18 mouse cellular contexts compared by ENCODE assay signal in genomic region chr5:118966901-118967300, GRCm38 (mm10).
DNase-seq lines count a peak whose midpoint lies in the region; ATAC-seq and TF ChIP-seq lines count a peak whose summit lies in the region.
"Had no signal": no experiment of that assay in that cellular context is flagged by ENCODE, and none has a peak within 500 bp of the region (broad histone marks: within the 10 kb centered on the region; RNA-seq: fewer than 3 reads in every experiment).

No protein-coding gene starts in this region.

- no peak overlapping the region for H3K27ac ChIP-seq in heart, embryonic 11.5 days (ENCODE audit: low read depth, low read length)
- 0 out of 2 replicates have a peak overlapping the region, but pooled peaks have one; percentile 19 for H3K27ac ChIP-seq in heart, embryonic 16.5 days (ENCODE audit: low read length)
- peak overlapping the region; percentile 62; the same call in 1 of the 2 replicates for H3K27ac ChIP-seq in kidney, embryonic 14.5 days (ENCODE audit: low read depth, low read length)
- no peak overlapping the region for H3K27ac ChIP-seq in ES-E14 (ENCODE audit: insufficient read depth, low read depth, low read length, poor library complexity, severe bottlenecking)
- H3K27ac ChIP-seq: embryonic facial prominence, embryonic 12.5 days; forebrain, embryonic 15.5 days; hindbrain, embryonic 13.5 days; hindbrain, postnatal 0 days had no signal

- no peaks in the 10 kb centered on the region for H3K36me3 ChIP-seq in heart, embryonic 11.5 days (ENCODE audit: control insufficient read depth, insufficient read depth, low read length)
- H3K36me3 ChIP-seq in heart, embryonic 16.5 days (ENCODE audit: control insufficient read depth, insufficient read depth) = no peaks in the 10 kb centered on the region
- no peaks in the 10 kb centered on the region for H3K36me3 ChIP-seq in kidney, embryonic 14.5 days (ENCODE audit: control insufficient read depth, insufficient read depth, low read length)
- no peaks in the 10 kb centered on the region for H3K36me3 ChIP-seq in ES-E14 (ENCODE audit: control insufficient read depth, insufficient read depth, low read length, poor library complexity, severe bottlenecking)
- H3K36me3 ChIP-seq: embryonic facial prominence, embryonic 12.5 days; forebrain, embryonic 15.5 days; hindbrain, embryonic 13.5 days had no signal

- no peaks in the 10 kb centered on the region for H3K27me3 ChIP-seq in heart, embryonic 11.5 days (ENCODE audit: control insufficient read depth, insufficient read depth, low read length)
- no peaks in the 10 kb centered on the region for H3K27me3 ChIP-seq in heart, embryonic 16.5 days (ENCODE audit: control insufficient read depth, insufficient read depth, low read length)
- no peaks in the 10 kb centered on the region for H3K27me3 ChIP-seq in kidney, embryonic 14.5 days (ENCODE audit: control insufficient read depth, insufficient read depth, low read length)
- H3K27me3 ChIP-seq: embryonic facial prominence, embryonic 12.5 days; forebrain, embryonic 15.5 days had no signal

- H3K9me3 ChIP-seq in heart, embryonic 11.5 days (replicated peaks; ENCODE audit: control insufficient read depth, low read length) = no peaks in the 10 kb centered on the region
- H3K9me3 ChIP-seq in heart, embryonic 16.5 days (replicated peaks; ENCODE audit: control insufficient read depth, low read length) = no peaks in the 10 kb centered on the region
- H3K9me3 ChIP-seq in kidney, embryonic 14.5 days (ENCODE audit: control insufficient read depth, low read length) = no peaks in the 10 kb centered on the region
- no peaks in the 10 kb centered on the region for H3K9me3 ChIP-seq in ES-E14 (ENCODE audit: control insufficient read depth, insufficient read depth, low read depth, low read length)
- H3K9me3 ChIP-seq: embryonic facial prominence, embryonic 12.5 days; forebrain, embryonic 15.5 days; hindbrain, embryonic 13.5 days had no signal

- no peak overlapping the region for H3K9ac ChIP-seq in heart, embryonic 11.5 days (ENCODE audit: low read depth, low read length)
- no peak overlapping the region for H3K9ac ChIP-seq in heart, embryonic 16.5 days (ENCODE audit: low read length)
- H3K9ac ChIP-seq in kidney, embryonic 14.5 days (ENCODE audit: low read depth, low read length) = no peak overlapping the region
- no peak overlapping the region for H3K9ac ChIP-seq in ES-E14 (ENCODE audit: insufficient read depth, low read depth, low read length, poor library complexity, severe bottlenecking)
- H3K9ac ChIP-seq: embryonic facial prominence, embryonic 12.5 days; forebrain, embryonic 15.5 days; hindbrain, embryonic 13.5 days had no signal

- DNase-seq in heart, adult 11 months = peak; percentile 93
- no peak for DNase-seq in heart, postnatal 36 days
- DNase-seq in kidney, postnatal 14 days = no peak
- DNase-seq in ES-E14 (ENCODE audit: low read depth, low spot score) = peak; percentile 29
- no peak for DNase-seq in layer of hippocampus, adult 9-10 months (ENCODE audit: low spot score)
- DNase-seq: adrenal gland, postnatal 10 days; cerebellum, adult 11 months; cerebellum, adult 9-10 months; cerebellum, postnatal 25 days; gastrocnemius, postnatal 14 days; kidney, adult 18-20 months had no signal

- no peak overlapping the region for H3K4me2 ChIP-seq in heart, embryonic 11.5 days
- no peak overlapping the region for H3K4me2 ChIP-seq in heart, embryonic 16.5 days (ENCODE audit: low read depth, low read length)
- H3K4me2 ChIP-seq in kidney, embryonic 14.5 days (replicated peaks; ENCODE audit: low read depth, low read length) = no peak overlapping the region
- H3K4me2 ChIP-seq: embryonic facial prominence, embryonic 12.5 days; forebrain, embryonic 15.5 days; hindbrain, embryonic 13.5 days had no signal

- ATAC-seq in heart, embryonic 11.5 days (replicated peaks; ENCODE audit: insufficient number of reproducible peaks, low FRiP score, low TSS enrichment) = no peak
- no peak for ATAC-seq in heart, embryonic 16.5 days (replicated peaks; ENCODE audit: extremely low read depth, insufficient read depth, low FRiP score)
- ATAC-seq in kidney, embryonic 14.5 days (ENCODE audit: low FRiP score, low TSS enrichment) = no peak
- ATAC-seq: forebrain, embryonic 15.5 days; hindbrain, postnatal 0 days had no signal

- in situ Hi-C loops in ES-E14 (cut with MboI; ENCODE audit: low sequenced_read_pairs in 2 of 2, unreplicated experiment in 2 of 2) = no loop called here

- intact Hi-C loops in heart, postnatal 36 days (cut with DNase I) = loop anchor here (5.0 kb wide), 1 partner anchor 90 kb away; no protein-coding TSS in a partner anchor

- 70% methylated on average over 6 of the region's 6 CpGs for WGBS in heart, embryonic 11.5 days (ENCODE audit: insufficient replicate concordance)
- WGBS in heart, embryonic 16.5 days = 66% methylated on average over 6 of the region's 6 CpGs
- 78% methylated on average over 6 of the region's 6 CpGs for WGBS in kidney, embryonic 14.5 days

- no peaks in the 10 kb centered on the region for H3K4me1 ChIP-seq in heart, embryonic 11.5 days (ENCODE audit: control insufficient read depth, insufficient read depth, low read length)
- H3K4me1 ChIP-seq in heart, embryonic 16.5 days (ENCODE audit: control insufficient read depth, insufficient read depth, low read length) = no peaks in the 10 kb centered on the region
- peaks cover 6% of the 10 kb centered on the region; the same call in 1 of the 2 replicates for H3K4me1 ChIP-seq in kidney, embryonic 14.5 days (ENCODE audit: control insufficient read depth, insufficient read depth, low read length)
- H3K4me1 ChIP-seq in ES-E14 (ENCODE audit: control insufficient read depth in 2 of 2, insufficient read depth in 2 of 2, low read length in 2 of 2, poor library complexity in 1 of 2) = no peaks in the 10 kb centered on the region; a peak in 1 of 4 replicates
- H3K4me1 ChIP-seq: embryonic facial prominence, embryonic 12.5 days; forebrain, embryonic 15.5 days; hindbrain, embryonic 13.5 days had no signal

- no peak overlapping the region for H3K4me3 ChIP-seq in heart, embryonic 11.5 days (ENCODE audit: low read depth, low read length)
- H3K4me3 ChIP-seq in heart, embryonic 16.5 days (ENCODE audit: low read length) = no peak overlapping the region
- H3K4me3 ChIP-seq in kidney, embryonic 14.5 days (ENCODE audit: low read length) = no peak overlapping the region
- no peak overlapping the region for H3K4me3 ChIP-seq in ES-E14 (ENCODE audit: insufficient read depth in 1 of 2, low read depth in 1 of 2, low read length in 2 of 2, poor library complexity in 1 of 2, severe bottlenecking in 1 of 2)
- H3K4me3 ChIP-seq: embryonic facial prominence, embryonic 12.5 days; forebrain, embryonic 15.5 days; hindbrain, embryonic 13.5 days had no signal

TF ChIP-seq in ES-E14, 5 proteins besides CTCF, POLR2A, EP300 and RAD21:
- no peak for TF ChIP-seq CHD2 (IDR thresholded peaks at IDR 0.05; ENCODE audit: low read depth, low read length)
- no peak for TF ChIP-seq HCFC1 (IDR thresholded peaks at IDR 0.05; ENCODE audit: borderline replicate concordance, insufficient read depth, low read length)
- TF ChIP-seq ZC3H11A (IDR thresholded peaks at IDR 0.05; ENCODE audit: borderline replicate concordance, low read depth, low read length) = no peak

Comparison
In these comparisons a context has a peak if more than half of its experiments do, and no peak if none do; other contexts are left out.
1. DNase-seq: peak in heart, adult 11 months (single experiment) and ES-E14 (single experiment); none in heart, postnatal 36 days (0 of 2), kidney, postnatal 14 days (single experiment) and layer of hippocampus, adult 9-10 months (single experiment).
2. H3K27ac ChIP-seq: peak in heart, embryonic 16.5 days (single experiment) and kidney, embryonic 14.5 days (single experiment); none in heart, embryonic 11.5 days (single experiment) and ES-E14 (single experiment).